Mouse (Mus musculus) ES-E14 (cell line): ENCODE results near the gene Pde7b. TPM values are rescaled to one million over a fixed set of nuclear protein-coding genes. Genes with fewer than 3 reads are reported as not detected.
A peak's percentile ranks its signal among the peaks of the same experiment; 100 is the strongest.

Source experiments
- DNase-seq: peaks from one replicate; pipeline ENCODE4 v3.0.0-alpha.2; 2013; ENCODE audit warnings: low read depth, low spot score
- H3K27ac ChIP-seq: 2 replicates; pipeline ENCODE4 v1.5.1; 2012; ENCODE audit warnings: low read depth, mild to moderate bottlenecking, low read length, moderate library complexity, mixed read lengths; ENCODE audit not compliant: poor library complexity, insufficient read depth, severe bottlenecking
- H3K36me3 ChIP-seq: 2 replicates; pipeline ENCODE4 v1.6.1; 2012; ENCODE audit warnings: mild to moderate bottlenecking, low read length, moderate library complexity, mixed read lengths; ENCODE audit not compliant: control insufficient read depth, poor library complexity, insufficient read depth, severe bottlenecking
- H3K4me1 ChIP-seq, 2 experiments: fragments of 150-350 bp in 1 of 2; sonication (generic) in 1 of 2; 2 replicates each; pipeline ENCODE4 v1.6.1; 2012; ENCODE audit warnings: low read length in 2 of 2, mild to moderate bottlenecking in 1 of 2, mixed read lengths in 1 of 2; ENCODE audit not compliant: control insufficient read depth in 2 of 2, insufficient read depth in 2 of 2, poor library complexity in 1 of 2
- H3K4me3 ChIP-seq, 2 experiments: fragments of 150-350 bp in 1 of 2; sonication (generic) in 1 of 2; 2 replicates each; pipeline ENCODE4 v1.5.1; 2012; ENCODE audit warnings: low read length in 2 of 2, low read depth in 1 of 2, mild to moderate bottlenecking in 1 of 2, mixed read lengths in 1 of 2; ENCODE audit not compliant: insufficient read depth in 1 of 2, poor library complexity in 1 of 2, severe bottlenecking in 1 of 2
- H3K9ac ChIP-seq: 2 replicates; pipeline ENCODE4 v1.6.1; 2012; ENCODE audit warnings: low read depth, mild to moderate bottlenecking, low read length, mixed read lengths; ENCODE audit not compliant: poor library complexity, insufficient read depth, severe bottlenecking
- H3K9me3 ChIP-seq: fragments of 150-350 bp; sonication (generic); 2 replicates; pipeline ENCODE4 v1.6.1; 2012; ENCODE audit warnings: low read depth, mild to moderate bottlenecking, low read length; ENCODE audit not compliant: control insufficient read depth, insufficient read depth
- CHD2 ChIP-seq: IDR thresholded peaks from 2 replicates; pipeline ENCODE4 v1.6.1; 2014; ENCODE audit warnings: mild to moderate bottlenecking, low read depth, low read length, inconsistent platforms
- HCFC1 ChIP-seq: IDR thresholded peaks from 2 replicates; pipeline ENCODE4 v1.6.1; 2012; ENCODE audit warnings: low read length, inconsistent platforms, borderline replicate concordance; ENCODE audit not compliant: insufficient read depth
- MAFK ChIP-seq: IDR thresholded peaks from 2 replicates; pipeline ENCODE4 v1.6.1; 2014; ENCODE audit warnings: mild to moderate bottlenecking, low read depth, low read length, inconsistent platforms; ENCODE audit not compliant: insufficient read depth
- ZC3H11A ChIP-seq: IDR thresholded peaks from 2 replicates; pipeline ENCODE4 v1.6.1; 2012; ENCODE audit warnings: low read depth, mild to moderate bottlenecking, inconsistent platforms, low read length, borderline replicate concordance
- ZNF384 ChIP-seq: IDR thresholded peaks from 2 replicates; pipeline ENCODE4 v1.6.1; 2012; ENCODE audit warnings: low read depth, low read length, inconsistent platforms
- in situ Hi-C, 2 experiments: fragments of 600-800 bp; cut with MboI; formaldehyde crosslinking; loops; one replicate each; pipeline ENCODE4 v1.15.1; 2025; ENCODE audit warnings: low sequenced_read_pairs in 2 of 2, inconsistent platforms in 1 of 2; ENCODE audit not compliant: unreplicated experiment in 2 of 2
- total RNA-seq: library from RNA; depleted of rRNA; stranded (reverse); fragments of 300-350 nt; gene quantifications from 2 replicates; pipeline ENCODE4 v1.2.3, GENCODE M21; 2012

The Pde7b gene
- total RNA-seq, 1 experiment, result 0.13 TPM

GRCm38 (mm10) chr10:20405471-20405870 lies 319.4 kb downstream of the Pde7b start:
- no peaks in the 10 kb centered on the region for H3K36me3 ChIP-seq
- in situ Hi-C loops, result no loop called here
- H3K27ac ChIP-seq, result no peak overlapping the region
- no peaks in the 10 kb centered on the region for H3K9me3 ChIP-seq
- H3K4me3 ChIP-seq, result no peak overlapping the region
- no peak overlapping the region for H3K9ac ChIP-seq
- TF ChIP-seq HCFC1 (no peak), ZC3H11A (peak; percentile 94), ZNF384 (no peak), CHD2 (no peak)
- H3K4me1 ChIP-seq, result no peaks in the 10 kb centered on the region; a peak in 2 of 4 replicates
- DNase-seq, result no peak

GRCm38 (mm10) chr10:20402941-20403340 lies 321.9 kb downstream of the Pde7b start:
- H3K4me1 ChIP-seq, result peaks cover 0 to 3% of the 10 kb centered on the region in 2 experiments; a peak in 1 of 4 replicates
- no peak overlapping the region for H3K4me3 ChIP-seq
- no peak overlapping the region for H3K9ac ChIP-seq
- H3K27ac ChIP-seq, result no peak overlapping the region
- TF ChIP-seq MAFK, result no peak
- no peak for TF ChIP-seq ZNF384
- no peak for TF ChIP-seq ZC3H11A
- TF ChIP-seq CHD2, result no peak
- no peak for TF ChIP-seq HCFC1
- no peaks in the 10 kb centered on the region for H3K36me3 ChIP-seq
- no peak for DNase-seq
- H3K9me3 ChIP-seq, result no peaks in the 10 kb centered on the region
- in situ Hi-C loops, result no loop called here

GRCm38 (mm10) chr10:20400406-20400805 lies 324.5 kb downstream of the Pde7b start:
- no peak for TF ChIP-seq MAFK
- no peak for TF ChIP-seq ZNF384
- H3K27ac ChIP-seq, result no peak overlapping the region
- DNase-seq, result no peak

GRCm38 (mm10) chr10:20398641-20399390 lies 326.1 kb downstream of the Pde7b start:
- peaks cover 0 to 6% of the 10 kb centered on the region in 2 experiments; a peak in 1 of 4 replicates for H3K4me1 ChIP-seq
- H3K27ac ChIP-seq, result no peak overlapping the region
- H3K36me3 ChIP-seq, result no peaks in the 10 kb centered on the region
- in situ Hi-C loops, result loop anchor here in 1 of 2 experiments (25.0 kb wide), 1 partner anchor 538 kb away; no protein-coding TSS in a partner anchor
- no peak overlapping the region for H3K4me3 ChIP-seq
- H3K9me3 ChIP-seq, result no peaks in the 10 kb centered on the region
- no peak for TF ChIP-seq CHD2
- no peak for TF ChIP-seq ZC3H11A
- no peak for TF ChIP-seq MAFK
- no peak for TF ChIP-seq HCFC1
- no peak for TF ChIP-seq ZNF384
- DNase-seq, result no peak
- no peak overlapping the region for H3K9ac ChIP-seq

More at GRCm38 (mm10) chr10:20400406-20400805, 324.5 kb downstream of the Pde7b start:
- Histone ChIP-seq H3K9me3 (no peaks in the 10 kb centered on the region), H3K36me3 (no peaks in the 10 kb centered on the region), H3K9ac (no peak overlapping the region), H3K4me1 (peaks cover 0 to 6% of the 10 kb centered on the region in 2 experiments; a peak in 1 of 4 replicates), H3K4me3 (peak overlapping the region; percentile 63 to 78)
- in situ Hi-C loops, result no loop called here
